Mouse (Mus musculus): Measurements from ENCODE around the gene Plod3.
A peak's percentile ranks its signal among the peaks of the same experiment; 100 is the strongest.

- TF ChIP-seq CTCF (conservative IDR thresholded peaks at IDR 0.05; ENCODE audit: low read length) = peak; percentile 66
- no peak for TF ChIP-seq NANOG (IDR thresholded peaks at IDR 0.05; ENCODE audit: borderline replicate concordance, low read length)
- TF ChIP-seq POU5F1 (IDR thresholded peaks at IDR 0.05; ENCODE audit: borderline replicate concordance, low read length) = no peak
Measured at GRCm38 (mm10) chr5:136970703-136971102, 16.1 kb upstream of the Plod3 start.

Data from E14TG2a.4 (cell line).